Mouse (Mus musculus) c-Kit-positive CD71-positive TER-119-negative erythroid progenitor cells, embryonic 14.5 days (primary cell): ENCODE data around the gene Rpl36-ps4.
"Not testable (repeated sequence)": the region's sequence is repeated elsewhere in the genome, so short reads cannot be mapped to it uniquely, and the experiment has no call there.

Source experiments
- DNase-seq: peaks from one replicate; pipeline ENCODE4 v3.0.0-alpha.2; 2013; ENCODE audit warnings: low read depth

Gene Rpl36-ps4

DNA sequence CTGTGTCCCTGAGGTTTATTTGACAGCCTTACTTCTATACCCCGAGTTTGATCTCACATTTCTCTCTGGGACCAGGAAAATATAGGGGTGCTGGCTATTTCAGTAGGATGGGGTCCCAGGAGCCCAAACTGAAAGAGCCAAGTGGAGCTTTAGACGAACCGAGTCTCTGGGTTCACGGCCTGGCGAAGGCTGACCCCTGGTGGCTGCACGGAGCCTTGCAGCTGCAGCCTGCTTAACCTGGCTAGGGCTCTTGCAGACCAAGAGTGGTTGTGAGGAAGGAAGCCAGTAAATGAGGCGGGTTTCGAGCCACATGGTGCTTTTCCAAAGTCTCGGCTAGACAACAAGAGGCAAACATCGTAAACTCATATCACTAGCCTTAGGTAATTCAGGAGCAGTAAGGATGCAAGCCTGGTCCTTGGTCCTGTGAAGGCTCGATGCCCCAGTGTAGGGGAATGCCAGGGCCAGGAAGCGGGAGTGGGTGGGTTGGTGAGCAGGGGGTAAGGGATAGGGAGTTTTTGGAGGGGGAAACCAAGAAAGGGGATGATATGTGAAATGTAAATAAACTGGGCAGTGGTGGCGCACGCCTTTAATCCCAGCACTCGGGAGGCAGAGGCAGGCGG lies 28.3 kb downstream of the Rpl36-ps4 start:
- peak; percentile 35 for DNase-seq

DNA sequence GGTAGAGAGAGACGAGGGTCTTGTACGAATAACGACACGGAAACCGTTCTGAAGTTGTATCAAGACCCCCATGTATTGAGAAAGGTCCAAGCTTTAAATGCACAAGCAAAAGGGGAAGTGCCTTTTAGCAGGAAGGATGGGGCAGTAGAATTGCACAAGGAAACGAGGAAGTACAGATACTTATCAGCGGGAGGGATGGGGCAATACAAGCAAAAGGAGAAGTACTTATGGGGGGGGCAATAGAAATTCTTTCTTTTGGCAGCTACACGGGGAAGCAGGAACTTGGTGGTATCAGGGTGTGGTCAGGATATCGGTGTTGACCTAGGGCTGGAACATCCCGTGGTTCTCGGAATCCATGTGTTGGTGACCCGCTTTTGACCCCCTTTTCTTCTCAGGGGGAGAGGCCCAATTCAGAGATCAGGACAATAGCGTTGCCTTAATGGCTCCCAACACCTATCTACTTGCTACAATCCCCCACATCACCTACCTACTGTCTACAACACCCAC lies 33.9 kb downstream of the Rpl36-ps4 start:
- not testable (repeated sequence) for DNase-seq

DNA sequence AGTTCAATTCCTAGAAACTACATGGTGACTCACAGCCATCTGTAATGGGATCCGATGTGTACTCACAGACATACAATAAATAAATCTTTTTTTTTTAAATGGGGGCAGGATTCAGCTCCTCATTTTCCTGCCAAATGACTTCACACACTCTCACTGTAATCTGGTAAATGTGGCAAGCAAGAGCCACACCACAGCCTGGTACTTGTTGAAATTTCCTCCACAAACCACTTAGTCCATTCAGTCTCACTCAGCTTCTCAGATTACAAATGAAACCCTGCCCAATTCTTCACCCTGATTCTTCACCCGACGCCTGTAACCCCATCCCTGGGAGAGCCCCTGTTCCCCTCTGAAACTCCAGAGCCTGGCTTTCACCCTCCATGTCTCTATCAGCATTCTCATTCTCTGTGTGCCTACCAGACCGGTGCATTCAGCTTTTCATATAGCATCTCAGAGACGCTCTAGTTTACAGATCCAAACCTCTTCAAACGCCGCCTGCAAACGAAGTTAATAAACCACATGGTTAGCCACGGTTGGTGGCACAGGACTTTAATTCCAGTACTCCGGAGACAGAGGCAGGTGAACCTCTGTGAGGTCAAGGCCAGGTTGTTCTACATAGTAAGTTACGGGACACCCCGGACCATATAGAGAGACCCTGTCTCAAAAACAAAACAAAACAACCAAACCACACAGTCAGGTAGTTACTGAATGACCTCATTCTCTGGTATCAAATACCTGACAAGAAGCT lies 36.5 kb downstream of the Rpl36-ps4 start:
- DNase-seq: no peak

DNA sequence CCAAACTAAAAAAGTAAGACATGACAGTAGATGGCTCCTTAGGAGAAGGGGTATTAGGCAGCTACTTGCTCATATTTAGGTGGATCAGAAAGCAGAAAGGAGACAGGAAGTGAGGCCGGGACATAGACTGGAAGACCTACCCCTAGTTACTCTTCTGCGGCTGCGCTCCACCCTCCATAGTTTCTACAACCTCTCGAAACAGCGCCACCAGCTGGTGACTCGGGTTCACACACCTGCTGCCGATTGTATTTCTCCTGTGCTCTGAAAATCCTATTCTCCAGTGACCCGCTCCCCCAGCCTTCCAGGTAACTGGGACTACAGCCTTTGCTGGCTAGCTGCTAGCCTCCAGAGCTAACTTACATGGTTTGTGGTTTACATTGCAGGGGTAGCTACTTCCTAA lies 37.5 kb downstream of the Rpl36-ps4 start:
- no peak for DNase-seq

DNA sequence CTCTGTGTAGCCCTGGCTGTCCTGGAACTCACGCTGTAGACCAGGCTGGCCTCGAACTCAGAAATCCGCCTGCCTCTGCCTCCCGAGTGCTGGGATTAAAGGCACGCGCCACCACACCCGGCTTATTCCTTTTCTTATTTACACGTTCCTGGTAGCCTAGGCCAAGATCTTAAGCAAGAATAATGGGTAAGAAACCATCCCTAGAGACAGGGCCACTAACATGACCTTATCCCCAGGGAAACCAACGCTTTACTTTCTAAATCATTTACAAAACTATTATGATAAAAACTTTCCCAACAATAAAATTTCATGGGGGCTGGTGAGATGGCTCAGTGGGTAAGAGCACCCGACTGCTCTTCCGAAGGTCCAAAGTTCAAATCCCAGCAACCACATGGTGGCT lies 38.6 kb downstream of the Rpl36-ps4 start:
- DNase-seq: not testable (repeated sequence)

DNA sequence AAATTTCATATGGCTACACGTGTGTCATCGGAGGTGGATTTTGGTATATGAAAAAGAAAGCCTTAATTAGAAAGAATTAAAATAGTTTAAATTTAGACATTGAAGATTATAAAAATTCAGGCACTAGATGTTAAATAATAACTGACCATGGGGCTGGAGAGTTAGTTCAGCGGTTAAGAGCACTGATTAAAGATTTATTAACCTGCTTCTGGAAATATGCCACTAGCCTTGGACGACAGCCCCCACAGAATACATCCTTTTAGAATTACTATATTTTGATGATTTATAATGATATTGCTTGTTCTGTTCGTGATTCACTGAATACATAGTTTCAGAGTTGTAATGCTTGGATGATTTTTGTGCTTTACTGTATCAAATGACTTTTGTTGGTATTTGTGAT lies 39.2 kb downstream of the Rpl36-ps4 start:
- not testable (repeated sequence) for DNase-seq

DNA sequence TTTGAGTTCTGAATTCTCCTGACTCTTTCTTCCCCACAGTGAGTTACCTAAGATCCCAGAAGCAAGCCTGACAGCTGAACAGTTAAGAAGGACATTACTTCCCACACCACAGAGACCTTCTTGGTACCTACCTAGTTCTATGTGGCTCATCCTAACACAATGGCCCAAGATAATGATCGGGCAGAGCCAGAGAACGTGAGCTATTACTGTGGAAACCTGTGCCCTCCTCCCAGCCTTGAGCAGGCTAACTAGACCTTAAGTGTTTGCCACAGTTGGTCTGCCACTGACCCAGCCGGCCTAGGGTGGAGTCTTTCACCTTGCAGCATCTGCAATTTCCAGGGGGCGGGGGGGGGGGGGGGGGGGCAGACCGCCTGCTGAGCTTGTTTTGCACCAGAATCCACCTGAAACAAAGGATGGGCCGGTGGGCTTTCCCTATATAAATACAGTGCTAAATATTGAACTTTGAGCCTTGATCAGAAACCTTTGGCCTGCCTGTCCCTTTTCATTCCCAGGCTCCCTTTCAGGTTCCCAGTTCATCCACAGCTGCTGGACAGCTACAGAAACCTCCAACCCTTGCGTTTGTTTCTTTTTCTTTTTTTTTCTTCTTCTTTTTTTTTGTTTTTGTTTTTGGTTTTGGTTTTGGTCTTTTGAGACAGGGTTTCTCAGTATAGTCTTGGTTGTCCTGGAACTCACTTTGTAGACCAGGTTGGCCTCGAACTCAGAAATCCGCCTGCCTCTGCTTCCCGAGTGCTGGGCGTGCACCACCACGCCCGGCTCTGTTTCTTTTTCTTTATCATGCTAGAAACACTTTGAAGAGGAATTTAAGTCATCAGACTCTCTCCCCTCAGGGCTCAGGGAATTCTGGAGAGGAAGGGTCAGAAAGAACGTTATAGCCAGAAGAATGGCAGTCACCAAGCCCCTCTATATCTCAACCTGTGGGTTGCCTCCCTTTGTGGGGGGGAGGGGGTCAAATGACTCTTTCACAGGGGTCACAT lies 42.6 kb downstream of the Rpl36-ps4 start:
- DNase-seq: no peak

DNA sequence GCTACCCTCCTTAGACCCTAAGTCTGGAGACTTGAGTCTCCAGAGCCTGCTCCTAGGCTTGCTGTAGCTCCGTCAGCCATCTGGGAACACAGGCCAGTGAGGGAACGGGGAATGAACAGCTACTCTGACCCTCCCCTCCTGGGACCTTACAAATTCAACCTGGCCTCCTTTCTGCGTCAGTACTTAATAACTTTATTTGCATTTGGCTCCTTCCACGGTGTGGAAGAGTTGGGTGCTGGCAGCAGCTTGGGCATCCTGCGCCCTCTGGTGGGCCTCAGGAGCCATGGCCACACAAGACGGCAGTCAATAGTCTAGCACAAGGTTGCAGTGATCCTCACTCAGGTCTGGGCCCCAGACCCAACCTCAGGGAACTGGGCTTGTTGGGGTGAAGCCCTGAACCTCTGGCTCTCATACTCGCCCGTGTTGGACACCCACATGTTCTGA lies 47.7 kb downstream of the Rpl36-ps4 start:
- DNase-seq: not testable (repeated sequence)
